Mouse (Mus musculus) liver (tissue): ENCODE data around the gene Slc9a8.

Experiments
- DNase-seq: peaks from one replicate; pipeline ENCODE4 v3.0.0-alpha.2; 2020; ENCODE audit warnings: mixed read lengths

Slc9a8 gene

DNA sequence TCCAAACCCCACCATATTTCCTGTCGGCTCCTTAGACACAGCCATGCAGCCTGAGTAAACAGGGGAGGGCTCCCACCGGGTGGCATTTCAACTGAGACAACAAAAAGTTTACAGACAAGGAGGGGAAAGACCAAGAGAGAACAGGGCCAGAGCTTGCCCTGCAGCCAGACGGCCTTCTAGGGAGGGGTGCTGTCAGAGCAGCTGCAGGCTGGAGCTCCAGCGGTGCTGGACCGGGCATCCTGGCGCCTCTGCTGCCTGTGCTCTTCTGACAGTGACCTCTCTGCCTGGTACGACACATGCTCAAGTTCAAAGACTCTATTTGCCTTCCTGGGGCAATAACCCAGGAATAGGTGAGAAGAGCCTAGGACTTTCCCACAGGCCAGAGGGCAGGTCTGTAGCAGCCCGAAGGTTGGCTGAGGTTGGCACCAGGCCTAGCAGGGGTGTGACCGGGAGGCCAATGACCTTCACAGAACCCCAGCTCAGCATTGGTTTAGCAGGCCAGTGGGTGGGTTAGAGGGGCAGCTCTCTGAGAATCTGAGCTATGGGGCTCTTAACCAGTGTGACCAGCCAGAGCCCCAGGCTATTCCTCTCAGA is 5.4 kb upstream of the Slc9a8 start:
- peak; percentile 38 for DNase-seq

DNA sequence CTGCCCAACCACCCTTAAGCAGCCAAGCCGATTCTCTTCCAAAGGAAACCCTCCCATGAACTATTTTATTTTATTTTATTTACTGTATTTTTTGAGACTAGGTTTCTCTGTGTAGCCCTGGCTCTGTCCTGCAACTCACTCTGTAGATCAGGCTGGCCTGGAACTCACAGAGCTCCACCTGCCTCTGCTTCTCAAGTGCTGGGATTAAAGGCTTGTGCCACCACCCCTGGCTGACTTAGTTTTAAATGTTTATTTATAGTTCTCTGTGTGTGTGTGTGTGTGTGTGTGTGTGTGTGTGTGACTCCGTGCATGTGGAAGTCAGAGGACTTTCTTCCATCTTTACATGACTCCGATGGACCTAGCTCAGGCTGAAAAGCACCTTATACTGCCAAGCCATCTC is 4.5 kb upstream of the Slc9a8 start:
- DNase-seq, result no peak

GRCm38 (mm10) chr2:167417694-167418093 is 3.8 kb upstream of the Slc9a8 start:
- peak; percentile 75 for DNase-seq

GRCm38 (mm10) chr2:167419204-167419603 is 2.3 kb upstream of the Slc9a8 start:
- DNase-seq, result peak; percentile 89

DNA sequence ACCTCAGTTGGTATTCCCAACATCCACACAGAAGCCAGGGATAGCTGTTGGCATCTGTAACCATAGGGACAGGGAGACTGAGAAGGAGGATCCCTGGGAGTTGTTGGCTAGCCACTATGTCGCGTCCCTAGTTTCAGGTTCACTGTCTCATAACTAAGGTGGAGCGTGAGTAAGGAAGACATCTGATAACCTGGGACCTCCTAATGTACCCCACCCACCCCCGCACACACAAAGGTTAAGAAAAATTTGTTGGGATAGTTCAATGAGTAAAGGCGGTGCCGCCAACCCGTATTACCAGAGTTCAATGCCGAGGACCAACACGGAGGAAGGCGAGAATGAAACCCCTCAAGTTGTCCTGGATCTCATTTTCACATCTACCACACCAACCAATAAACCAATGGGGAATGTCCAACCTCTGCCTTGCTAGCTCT is 686 bp upstream of the Slc9a8 start:
- DNase-seq, result peak; percentile 41

GRCm38 (mm10) chr2:167422150-167422470 is 598 bp downstream of the Slc9a8 start:
- DNase-seq, result no peak

- DNase-seq, result no peak
These were observed 1.6 kb downstream of the Slc9a8 start for GRCm38 (mm10) chr2:167423031-167423611.

DNA sequence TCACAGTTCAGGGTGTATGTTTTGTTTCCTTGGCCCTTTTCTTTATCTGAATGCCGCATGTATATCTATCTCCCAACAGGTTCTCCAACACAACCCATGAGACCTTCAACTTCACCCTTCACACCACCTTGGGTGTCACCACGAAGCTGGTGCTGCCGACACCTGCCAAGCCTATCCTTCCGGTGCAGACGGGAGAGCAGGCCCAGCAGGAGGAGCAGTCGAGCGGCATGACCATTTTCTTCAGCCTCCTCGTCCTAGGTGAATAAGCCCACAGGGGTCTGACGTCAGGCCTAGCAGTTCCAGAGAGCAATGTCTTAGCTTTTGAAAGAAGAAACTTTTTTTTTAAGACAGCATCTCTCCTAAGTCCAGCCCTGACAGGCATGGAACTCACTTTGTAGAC is 2.5 kb downstream of the Slc9a8 start:
- peak; percentile 28 for DNase-seq

DNA sequence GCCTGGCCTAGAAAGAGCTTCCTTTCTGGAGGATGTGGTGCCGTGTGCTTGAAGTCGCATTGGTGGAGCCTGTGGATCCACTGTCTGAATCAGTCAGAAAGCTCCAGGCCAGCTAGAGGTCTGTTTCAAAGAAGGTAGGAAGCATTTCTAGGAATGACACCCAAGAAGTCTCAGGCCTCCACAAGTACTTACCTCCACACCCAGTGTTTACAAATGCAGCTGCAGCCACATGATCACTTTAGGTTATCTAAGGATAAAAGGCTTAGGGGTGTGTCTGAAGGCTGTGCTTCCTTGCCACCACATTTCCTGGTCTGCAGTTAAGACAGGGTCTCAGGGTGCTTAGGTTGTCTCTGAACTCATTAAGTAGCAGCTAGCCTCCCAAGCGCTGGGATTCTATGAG is 3.0 kb downstream of the Slc9a8 start:
- DNase-seq, result no peak

DNA sequence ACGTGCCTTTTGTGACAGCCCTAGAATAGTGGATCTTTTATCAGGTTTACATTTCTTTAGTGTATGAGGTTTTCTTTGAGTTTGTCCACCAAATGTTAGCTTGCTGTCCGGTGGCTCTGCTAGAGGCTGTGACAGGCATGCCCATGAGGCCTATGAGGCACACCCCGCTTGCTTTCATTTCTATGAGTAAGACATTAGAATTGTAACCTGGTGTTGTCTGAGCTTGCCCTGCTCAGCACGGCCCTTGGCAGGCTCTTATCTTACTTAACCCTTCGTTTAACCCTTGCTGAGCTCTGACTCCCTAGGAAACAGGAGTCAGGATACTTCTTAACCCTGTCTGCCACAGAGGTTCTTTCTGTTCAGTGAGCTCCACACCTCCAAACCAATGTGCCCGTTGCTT is 3.9 kb downstream of the Slc9a8 start:
- DNase-seq, result no peak

- DNase-seq, result no peak
These were observed 8.1 kb downstream of the Slc9a8 start for GRCm38 (mm10) chr2:167429596-167429995.

DNA sequence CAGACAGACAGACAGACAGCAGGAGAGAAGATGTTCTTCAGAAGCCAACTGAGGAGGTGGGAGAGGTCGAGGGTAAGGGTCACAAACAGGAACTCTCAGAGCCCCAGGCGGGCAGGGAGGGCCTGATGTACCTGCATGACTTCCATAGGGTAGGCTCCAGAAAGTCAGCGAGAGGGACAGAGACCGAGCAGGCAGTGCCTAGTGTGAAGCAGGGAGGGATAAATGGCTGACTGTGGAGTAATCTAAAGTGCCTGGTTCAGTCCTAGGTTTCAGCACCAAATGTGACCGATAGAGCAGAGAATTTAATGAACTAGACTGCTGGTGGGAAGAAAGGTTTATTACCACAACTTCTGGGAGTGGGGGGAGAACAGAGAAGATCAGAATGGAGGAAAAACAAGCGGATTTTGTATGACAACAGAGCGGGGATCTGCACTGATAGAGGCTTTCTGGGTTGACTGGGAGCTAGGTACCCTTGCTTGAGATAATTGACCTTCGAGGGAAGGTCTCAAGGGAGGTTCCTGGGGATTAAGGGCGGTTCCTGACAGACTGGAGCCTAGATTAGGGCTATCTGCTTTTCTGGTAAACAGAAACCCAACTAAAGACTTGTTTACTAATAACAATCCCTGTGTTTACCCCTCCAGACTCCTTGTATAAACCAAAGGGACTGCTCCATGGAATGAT is 9.4 kb downstream of the Slc9a8 start:
- DNase-seq, result peak; percentile 68

DNA sequence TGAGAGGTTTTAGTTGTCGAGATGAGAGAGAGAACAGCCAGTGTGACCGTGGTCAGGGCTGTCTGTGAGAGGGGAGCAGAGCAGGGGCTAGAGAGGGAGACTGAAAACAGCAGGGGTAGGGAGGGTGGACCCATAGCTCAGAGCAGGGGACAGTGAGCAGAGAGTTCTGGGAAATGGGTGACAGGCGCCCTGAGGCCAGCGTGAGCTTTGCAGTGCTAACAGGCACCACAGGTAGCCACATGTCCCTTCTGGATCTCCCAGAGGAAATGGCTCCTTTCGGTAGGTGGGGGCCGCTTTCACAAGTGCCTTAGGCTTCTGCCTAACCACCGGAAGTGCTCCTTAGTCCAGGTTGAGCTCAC is 9.9 kb downstream of the Slc9a8 start:
- DNase-seq, result peak; percentile 62

- DNase-seq, result no peak
These were observed 13.1 kb downstream of the Slc9a8 start for GRCm38 (mm10) chr2:167434570-167434969.

DNA sequence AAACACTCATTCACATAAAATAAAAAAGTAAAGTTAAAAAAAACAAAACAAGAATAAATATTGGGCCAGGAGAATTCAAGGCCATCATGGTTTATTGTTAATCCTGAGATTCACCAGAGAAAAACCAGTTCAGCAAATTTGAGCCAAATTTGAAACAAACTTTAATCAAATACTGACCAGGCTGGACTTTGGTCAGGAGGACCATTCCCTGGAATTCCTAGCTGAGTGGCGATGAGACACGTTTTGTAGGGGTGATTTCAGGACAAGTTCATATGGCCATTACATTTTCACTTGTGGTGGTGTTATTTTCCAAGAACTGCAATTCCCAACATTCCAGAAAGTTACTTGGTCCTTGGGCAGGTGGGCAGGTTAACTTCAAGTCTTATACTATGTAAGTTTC is 14.1 kb downstream of the Slc9a8 start:
- no peak for DNase-seq

- no peak for DNase-seq
These were observed 14.9 kb downstream of the Slc9a8 start for GRCm38 (mm10) chr2:167436371-167436770.

DNA sequence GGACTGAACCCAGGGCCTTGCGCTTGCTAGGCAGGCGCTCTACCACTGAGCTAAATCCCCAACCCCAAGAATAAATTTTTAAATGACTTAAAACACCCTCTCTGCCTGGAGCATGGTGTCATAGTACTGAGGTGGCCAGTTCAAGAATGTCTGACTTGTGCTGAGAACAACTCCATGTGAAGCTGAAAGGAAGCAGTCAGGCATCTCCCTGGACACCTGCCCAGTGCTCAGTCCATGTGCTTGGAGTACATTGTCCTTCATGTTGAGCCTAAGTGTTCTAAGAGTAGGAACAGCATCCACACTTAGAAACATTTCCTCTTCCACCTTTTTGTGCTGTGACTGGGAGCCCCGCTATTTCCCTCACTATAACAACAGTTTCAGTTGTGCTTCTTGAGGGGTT is 17.9 kb downstream of the Slc9a8 start:
- no peak for DNase-seq

DNA sequence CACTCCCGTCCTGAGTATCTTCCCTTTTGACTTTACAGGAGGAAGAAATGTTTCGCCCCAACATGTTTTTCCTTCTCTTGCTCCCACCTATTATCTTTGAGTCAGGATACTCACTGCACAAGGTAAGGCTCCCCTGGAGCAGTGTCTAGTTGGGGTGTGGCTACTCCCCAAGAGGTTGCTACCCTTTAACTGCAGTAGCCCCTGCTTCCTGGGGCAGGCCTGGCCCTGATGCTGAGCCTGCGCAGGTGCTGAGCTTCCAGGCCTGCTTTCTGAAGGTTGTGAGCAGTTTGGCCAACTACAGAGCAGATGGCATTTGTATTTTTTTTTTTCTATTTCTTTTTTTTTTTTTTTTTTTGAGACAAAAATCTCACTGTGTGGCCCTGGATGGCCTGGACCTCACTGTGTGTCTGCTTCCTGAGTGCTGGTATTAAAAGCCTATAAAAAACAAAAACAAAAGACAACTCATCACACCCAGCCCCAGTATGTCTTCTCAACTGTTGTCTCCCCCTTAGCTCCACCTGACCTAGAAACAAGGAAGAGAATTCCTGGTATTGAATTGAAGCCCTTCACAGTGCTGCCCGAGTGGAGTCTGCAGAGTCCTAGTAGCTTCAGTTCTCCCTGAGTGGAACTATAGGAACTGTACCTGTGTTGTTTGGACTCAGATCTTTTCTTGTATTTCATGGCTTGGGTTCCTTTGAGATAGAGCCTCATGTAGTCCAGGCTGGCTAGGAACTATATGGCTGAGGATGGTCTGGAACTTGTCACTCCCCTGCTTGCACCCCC is 22.1 kb downstream of the Slc9a8 start:
- DNase-seq, result no peak

DNA sequence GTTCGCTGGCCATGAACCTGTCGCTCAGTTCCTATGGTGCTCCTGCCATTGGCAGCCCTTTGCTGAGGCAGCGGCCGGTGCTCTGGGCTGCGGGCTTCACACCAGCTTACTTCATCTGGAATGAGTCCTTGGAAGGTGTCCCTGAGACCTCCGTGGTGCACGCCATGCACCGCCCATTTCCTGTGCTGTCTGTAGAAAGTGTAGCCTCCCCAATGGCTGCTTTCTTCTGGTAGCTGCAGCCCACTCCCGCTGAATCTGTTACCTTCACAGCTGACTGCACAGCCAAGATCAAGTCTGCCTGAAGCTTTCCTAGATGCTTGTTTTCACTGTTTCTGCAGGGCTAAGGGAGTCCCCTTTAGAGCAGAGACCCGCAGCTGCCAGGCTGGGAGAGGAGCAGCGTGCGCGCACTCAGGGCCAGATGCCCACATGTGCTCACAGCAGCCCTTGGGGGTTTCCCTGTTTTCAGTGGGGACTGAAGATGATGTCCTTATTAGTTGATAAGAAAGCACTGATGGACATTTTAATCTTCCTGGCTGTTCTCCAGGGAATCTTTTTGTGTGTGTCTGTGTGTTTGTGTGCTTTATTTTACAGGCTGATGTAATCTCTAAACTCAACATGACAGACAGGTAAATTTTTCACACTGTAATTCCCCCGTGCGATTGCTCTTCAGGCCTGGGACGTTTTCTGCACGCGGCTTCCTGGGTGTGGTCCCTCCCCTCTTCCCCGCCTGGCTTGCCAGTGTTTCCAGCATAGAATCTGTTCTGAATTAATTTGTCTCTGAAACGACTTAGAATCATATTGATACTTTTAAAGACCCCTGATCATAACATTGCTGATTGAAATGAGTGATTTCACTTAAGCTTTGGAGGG is 24.6 kb downstream of the Slc9a8 start:
- DNase-seq, result no peak

DNA sequence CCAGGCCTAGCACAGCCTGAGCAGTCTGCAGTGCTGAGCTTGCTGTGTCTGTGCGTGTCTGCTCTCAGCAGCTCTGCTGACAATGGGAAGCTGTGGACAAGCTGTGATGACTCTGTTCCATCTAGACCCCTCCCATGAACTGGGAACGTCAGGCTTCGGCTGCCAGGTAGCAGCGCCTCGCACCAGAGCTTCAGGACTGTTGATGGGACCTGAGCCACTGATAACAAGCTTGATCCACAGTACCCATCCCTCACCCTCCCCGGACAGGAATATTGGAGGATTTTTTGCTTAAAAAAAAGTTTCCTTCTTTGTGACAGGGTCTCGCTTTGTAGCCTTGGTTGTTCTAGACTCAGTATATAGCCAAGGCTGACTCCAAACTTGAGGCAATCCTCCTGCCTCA is 25.7 kb downstream of the Slc9a8 start:
- peak; percentile 66 for DNase-seq

DNA sequence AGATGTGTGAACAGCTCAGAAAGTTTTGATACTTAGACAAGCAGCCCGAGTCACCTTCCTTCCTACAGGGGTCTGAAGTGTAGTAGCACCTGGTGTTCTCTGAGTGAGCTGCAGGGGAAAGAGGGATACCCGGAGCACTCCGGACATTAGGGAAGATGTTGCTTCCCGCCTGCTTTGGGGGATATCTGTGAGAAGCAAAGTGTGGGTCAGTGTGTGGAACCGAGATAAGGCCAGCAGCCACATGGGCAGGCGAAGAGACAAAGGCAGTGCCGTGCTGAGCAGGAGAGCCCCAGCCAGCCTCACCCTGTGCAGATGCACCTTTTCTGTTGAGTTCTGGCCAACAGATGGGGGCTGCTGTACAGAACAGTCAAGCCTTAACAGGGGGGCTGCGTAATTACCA is 26.1 kb downstream of the Slc9a8 start:
- peak; percentile 85 for DNase-seq

DNA sequence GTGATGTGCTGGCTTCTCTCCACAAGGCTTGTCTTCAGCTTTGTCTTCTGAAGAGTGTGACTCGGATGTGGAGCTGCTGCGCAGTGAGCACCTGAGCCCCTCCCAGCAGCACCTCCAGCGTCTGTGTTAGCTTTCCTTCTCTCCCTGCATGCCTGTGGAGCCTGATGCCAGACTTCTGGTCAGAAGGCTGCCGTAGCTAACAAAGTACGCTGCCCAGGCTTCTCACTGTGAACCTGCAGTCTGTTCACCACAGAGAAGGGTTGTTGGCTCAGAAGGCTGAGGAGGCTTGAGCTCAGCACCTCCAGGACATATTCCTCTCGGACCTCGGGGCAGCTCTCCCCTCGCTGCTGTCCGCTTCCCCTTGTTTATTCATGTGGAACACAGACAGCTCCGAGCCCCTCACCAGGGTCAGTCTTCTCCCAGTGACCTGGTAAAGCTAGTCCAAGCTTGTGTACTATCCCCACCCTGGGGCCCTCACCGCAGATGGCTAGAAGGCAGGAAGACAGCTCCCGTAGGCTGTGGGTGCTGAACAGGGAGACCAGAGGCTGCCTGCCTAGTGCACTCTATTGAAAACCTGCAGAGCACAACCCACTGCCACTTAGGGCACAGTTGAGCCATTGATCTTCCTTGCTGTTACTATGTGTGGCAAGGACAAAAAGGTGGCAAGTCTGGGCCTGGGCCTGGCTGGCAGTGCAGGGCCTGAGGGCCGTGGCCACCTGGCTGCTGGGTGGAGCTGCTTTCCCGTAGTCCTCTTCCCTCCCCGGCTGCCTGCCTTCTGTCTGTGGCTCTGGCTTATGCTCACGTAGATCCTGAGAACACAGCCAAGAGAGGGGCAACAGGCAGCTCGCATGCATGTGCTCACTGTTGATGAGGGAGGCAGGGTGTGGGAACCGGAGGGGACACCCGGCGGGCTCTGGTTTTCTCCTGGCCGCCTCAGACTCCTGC is 28.1 kb downstream of the Slc9a8 start:
- no peak for DNase-seq
